Mouse (Mus musculus): ENCODE measurements around the gene Dync1li1. TPM values are rescaled to one million over a fixed set of nuclear protein-coding genes. Genes with fewer than 3 reads are reported as not detected.

Dync1li1 gene
- polyA plus RNA-seq (2017; shearing (Covaris generic)) = 71.9 TPM

DNA sequence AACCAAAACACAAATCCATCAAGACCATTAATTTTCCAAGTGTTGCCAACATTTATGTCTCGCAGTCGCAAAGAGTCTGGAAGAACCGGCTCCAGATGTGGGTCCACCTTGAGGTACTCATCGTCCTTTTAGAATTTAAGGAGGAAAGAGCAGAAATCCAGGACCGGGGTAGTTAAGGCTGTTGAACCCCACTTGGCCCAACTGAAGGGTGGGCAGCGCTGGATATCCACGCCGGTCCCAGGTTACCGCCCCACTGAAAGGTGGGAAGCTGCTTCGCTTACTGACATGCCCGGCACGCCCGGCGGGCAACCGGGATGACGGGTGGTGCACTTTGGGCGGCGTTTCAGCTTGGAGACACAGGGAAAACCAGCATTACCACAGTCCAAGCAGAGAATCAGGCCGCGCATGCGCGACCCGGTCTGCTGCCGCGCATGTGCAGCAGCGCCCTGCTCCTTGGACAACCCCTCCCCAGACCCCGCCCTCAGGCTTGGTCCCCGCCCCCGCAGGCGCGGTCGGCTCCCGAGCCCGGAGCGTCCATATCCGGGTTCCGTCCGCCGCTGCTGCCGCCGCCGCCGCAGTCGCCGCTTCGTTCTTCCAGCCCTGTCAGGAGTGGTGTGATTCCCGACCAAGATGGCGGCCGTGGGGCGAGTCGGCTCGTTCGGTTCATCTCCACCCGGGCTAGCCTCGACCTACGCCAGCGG lies at the start of gene Dync1li1:
Gene Dync1li1 (plus strand): TSS at position 539 of the 701 bp plus-strand sequence.

DNA sequence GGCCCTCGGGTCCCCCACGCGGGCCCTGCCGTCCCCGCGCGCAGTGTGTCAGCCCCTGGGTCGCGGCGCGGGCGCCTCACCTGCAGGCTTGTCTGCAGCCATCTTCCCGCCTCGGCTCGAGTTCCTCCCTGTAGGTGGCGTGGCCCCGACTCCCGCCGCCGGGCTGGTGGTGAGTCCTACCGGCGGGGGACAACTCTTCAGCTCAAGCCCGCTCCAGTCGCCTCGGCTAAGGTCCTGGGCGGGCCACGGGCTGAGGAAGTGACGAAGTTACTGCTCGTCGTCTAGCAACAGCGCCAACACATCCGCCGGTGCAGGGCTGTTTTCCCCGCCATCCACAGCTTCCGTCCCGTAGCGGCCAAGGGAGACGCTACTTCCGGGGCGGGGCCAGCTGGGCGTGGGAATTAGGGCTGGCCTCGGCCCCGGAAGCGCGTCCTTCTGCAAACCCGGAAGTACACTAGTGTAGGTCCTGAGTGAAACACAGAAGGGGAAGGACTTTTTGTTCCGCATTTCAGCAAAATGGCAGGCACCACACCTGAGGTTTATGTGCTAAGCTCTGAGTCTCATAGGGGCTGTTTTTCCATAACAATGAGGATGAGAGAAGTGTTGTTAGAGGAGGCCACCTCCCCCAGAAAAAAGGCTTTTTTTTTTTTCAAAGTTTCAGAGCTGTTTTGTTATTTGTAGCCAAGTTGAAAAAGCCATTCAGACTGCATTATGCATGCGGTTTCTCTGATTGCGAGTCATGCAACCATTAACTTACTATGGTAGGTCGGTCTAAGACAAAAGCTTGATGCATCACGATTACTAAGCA lies 48.5 kb upstream of the Dync1li1 start, which contains the start of gene Cnot10:
Gene Cnot10 (minus strand): TSS at position 346 of the 808 bp plus-strand sequence.

DNA sequence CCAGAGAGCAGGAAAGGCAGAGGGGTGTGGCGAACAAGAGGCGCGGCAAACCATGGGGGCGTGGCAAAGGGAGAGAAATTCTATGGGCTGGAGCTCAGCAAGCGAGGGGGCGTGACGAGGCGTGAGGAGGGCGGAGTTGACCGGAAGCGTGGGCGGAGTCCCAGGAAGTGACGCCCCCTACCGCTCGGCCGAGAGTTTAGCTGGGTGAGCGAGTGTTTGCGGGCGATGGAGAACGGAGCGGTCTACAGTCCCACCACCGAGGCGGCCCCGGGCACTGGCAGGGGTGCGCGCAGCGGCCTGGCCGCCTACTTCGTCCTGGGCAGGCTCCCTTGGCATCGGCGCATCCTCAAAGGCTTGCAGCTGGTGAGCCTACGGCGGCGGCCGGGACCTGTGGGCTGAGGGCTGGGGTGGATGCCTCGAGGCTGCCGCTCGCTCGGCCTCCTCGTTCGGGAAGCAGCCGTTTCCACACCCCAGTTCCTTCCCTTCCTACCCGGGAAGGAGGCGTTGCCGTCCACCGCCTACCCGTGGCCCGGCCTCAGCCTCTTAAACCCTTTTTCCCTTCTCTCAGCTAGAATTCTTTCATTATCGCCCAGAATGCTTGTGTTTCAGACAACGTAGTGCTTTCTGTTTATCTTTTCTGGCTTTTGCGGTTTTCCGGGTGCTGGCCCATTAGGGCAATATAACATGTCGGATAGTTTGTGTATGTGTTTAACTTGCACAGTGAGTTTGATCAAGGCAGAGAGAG lies 42.6 kb downstream of the Dync1li1 start, which contains the start of gene Cmtm6:
Gene Cmtm6 (plus strand): TSS at position 106 of the 745 bp plus-strand sequence.

Other genes starting within 250 kb of the Dync1li1 start
- 0.65 TPM for gene Ccr4, start 183.9 kb upstream of the Dync1li1 start, polyA plus RNA-seq (2017; shearing (Covaris generic))
- not detected for gene C130032M10Rik, start 173.1 kb upstream of the Dync1li1 start, polyA plus RNA-seq (2017; shearing (Covaris generic))
- 0.04 TPM for gene Trim71, start 124.4 kb upstream of the Dync1li1 start, polyA plus RNA-seq (2017; shearing (Covaris generic))
- gene Cnot10, start 48.6 kb upstream of the Dync1li1 start, polyA plus RNA-seq (2017; shearing (Covaris generic)) = 52.9 TPM
- 165 TPM for gene Cmtm6, start 42.3 kb downstream of the Dync1li1 start, polyA plus RNA-seq (2017; shearing (Covaris generic))
- 74.2 TPM for gene Cmtm7, start 93.1 kb downstream of the Dync1li1 start, polyA plus RNA-seq (2017; shearing (Covaris generic))
- not detected for gene Cmtm8, start 155.4 kb downstream of the Dync1li1 start, polyA plus RNA-seq (2017; shearing (Covaris generic))
- gene Gpd1l, start 245.2 kb downstream of the Dync1li1 start, polyA plus RNA-seq (2017; shearing (Covaris generic)) = 21.8 TPM

Measured in effector memory CD4-positive, alpha-beta T cell, adult 7 months (primary cell).